Mouse (Mus musculus) forebrain, embryonic 15.5 days (tissue): ENCODE data around the gene Svip. TPM values are rescaled to one million over a fixed set of nuclear protein-coding genes. Genes with fewer than 3 reads are reported as not detected.

Source experiments
- ATAC-seq: fragments of 200-750 bp; cut with Nextera tagmentation; replicated peaks from 2 replicates; pipeline ENCODE4 v1.8.0; 2017; ENCODE audit warnings: mild to moderate bottlenecking, moderate TSS enrichment, moderate library complexity
- H3K27ac ChIP-seq: fragments of 300-500 bp; sonication (generic); replicated peaks from 2 replicates; pipeline ENCODE4 v1.5.1; 2015; ENCODE audit warnings: mild to moderate bottlenecking, inconsistent platforms
- H3K27me3 ChIP-seq: fragments of 300-500 bp; sonication (generic); 2 replicates; pipeline ENCODE4 v1.6.1; 2015; ENCODE audit warnings: inconsistent platforms
- H3K36me3 ChIP-seq: fragments of 300-500 bp; sonication (generic); 2 replicates; pipeline ENCODE4 v1.6.1; 2015; ENCODE audit warnings: mild to moderate bottlenecking, inconsistent platforms
- H3K4me1 ChIP-seq: fragments of 300-500 bp; sonication (generic); 2 replicates; pipeline ENCODE4 v1.6.1; 2015; ENCODE audit warnings: inconsistent platforms
- H3K4me2 ChIP-seq: fragments of 300-500 bp; sonication (generic); replicated peaks from 2 replicates; pipeline ENCODE4 v1.6.1; 2015; ENCODE audit warnings: mild to moderate bottlenecking, inconsistent platforms
- H3K4me3 ChIP-seq: fragments of 300-500 bp; sonication (generic); 2 replicates; pipeline ENCODE4 v1.5.1; 2015; ENCODE audit warnings: mild to moderate bottlenecking, inconsistent platforms
- H3K9ac ChIP-seq: fragments of 300-500 bp; sonication (generic); replicated peaks from 2 replicates; pipeline ENCODE4 v1.6.1; 2015; ENCODE audit warnings: mild to moderate bottlenecking, inconsistent platforms
- H3K9me3 ChIP-seq: fragments of 300-500 bp; sonication (generic); 2 replicates; pipeline ENCODE4 v1.6.1; 2016; ENCODE audit warnings: inconsistent platforms
- WGBS: fragments of 180-500 bp; shearing (Covaris S2); methylation state at CpG from one replicate; pipeline ENCODE4 v1.1.7; 2015; ENCODE audit warnings: mixed read lengths; 5-methylcytosine and 5-hydroxymethylcytosine counted together
- polyA plus RNA-seq: library from polyadenylated mRNA; unstranded; fragments of >200 nt; fragmentation: Nextera tagmentation; extraction: Ambion mirVana; gene quantifications from 2 replicates; pipeline ENCODE4 v1.2.1, GENCODE M21; 2015

Svip gene
- polyA plus RNA-seq, 1 experiment from 2014 or later: 23.4 TPM

DNA sequence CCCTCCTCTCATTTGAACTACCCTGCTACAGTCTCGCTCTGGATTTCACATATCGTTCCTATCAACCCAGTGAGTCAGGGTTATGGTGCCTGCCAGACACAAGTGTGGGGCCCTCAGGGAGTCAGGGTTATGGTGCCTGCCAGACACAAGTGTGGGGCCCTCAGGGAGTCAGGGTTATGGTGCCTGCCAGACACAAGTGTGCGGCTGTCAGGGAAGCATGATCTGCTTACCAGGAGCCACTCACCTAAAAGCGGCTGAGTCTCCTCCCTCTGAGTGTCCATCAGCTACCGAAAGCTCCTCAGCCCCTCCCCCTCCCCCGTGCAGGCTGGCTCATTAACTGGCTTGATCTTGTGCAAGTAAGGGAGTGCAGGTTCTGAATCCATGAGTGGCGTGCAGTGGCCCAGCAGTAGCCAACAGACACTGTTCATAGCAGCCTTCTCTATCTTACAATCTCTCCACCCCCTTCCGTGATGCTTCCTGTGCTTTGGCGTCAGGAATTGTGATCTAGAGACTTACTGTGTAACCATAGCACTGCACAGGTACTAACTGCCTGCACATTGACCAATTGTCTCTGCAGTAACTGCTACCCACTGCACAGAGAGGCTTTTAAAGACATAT, 50.3 kb downstream of the Svip start:
- Histone ChIP-seq H3K9ac (no peak overlapping the region), H3K27me3 (no peaks in the 10 kb centered on the region), H3K27ac (no peak overlapping the region), H3K36me3 (no peaks in the 10 kb centered on the region), H3K9me3 (no peaks in the 10 kb centered on the region), H3K4me2 (no peak overlapping the region), H3K4me1 (peaks cover 20% of the 10 kb centered on the region), H3K4me3 (no peak overlapping the region)
- WGBS: 36% methylated on average over 9 of the region's 9 CpGs
- peak; percentile 69 for ATAC-seq

Other genes starting within 250 kb of the Svip start
- gene Gas2, start 144.0 kb downstream of the Svip start, polyA plus RNA-seq: 15.5 and 19.7 TPM in 2 replicates
- gene Fancf, start 143.8 kb downstream of the Svip start, polyA plus RNA-seq: 11.2 and 11.8 TPM in 2 replicates
- gene 1700015G11Rik, start 9.7 kb upstream of the Svip start, polyA plus RNA-seq: not detected in 2 replicates